Mouse (Mus musculus): ENCODE results near the gene Cnksr3.

DNA sequence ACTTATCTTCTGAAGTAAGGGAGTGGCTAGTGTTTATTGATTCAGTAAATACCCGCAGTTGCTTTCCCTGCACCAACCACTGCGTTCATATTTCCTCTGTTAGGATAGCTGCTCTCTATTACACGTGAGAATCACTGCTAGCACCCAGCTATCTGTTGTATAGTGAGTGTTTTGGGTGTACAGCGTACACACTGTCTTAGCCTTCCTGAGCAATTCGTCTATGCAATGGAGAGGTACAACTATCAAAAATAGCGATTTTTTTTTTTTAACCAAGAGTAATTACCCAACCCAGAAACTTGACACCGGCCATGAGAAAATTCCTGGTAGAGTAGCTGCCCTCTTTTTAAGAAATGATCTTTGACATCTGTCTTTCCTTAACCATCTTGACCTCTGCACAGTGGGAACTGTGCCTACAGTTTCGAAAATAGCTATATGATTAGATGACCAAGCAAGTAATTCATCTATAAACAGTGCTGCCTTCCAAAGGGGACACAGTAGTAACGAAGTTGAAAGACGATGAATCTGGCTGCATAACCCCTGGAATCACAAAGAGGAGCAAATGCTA lies 1.1 kb upstream of the Cnksr3 start:
- TF ChIP-seq TCF12 (IDR thresholded peaks at IDR 0.05; ENCODE audit: low read depth, low read length) (no peak), CTCF (IDR thresholded peaks at IDR 0.05 in 2 of 3, conservative IDR thresholded peaks at IDR 0.05 in 1 of 3; ENCODE audit: control insufficient read depth in 1 of 3, insufficient read depth in 1 of 3, low read depth in 2 of 3, low read length in 3 of 3, poor library complexity in 1 of 3, severe bottlenecking in 1 of 3) (no peak), MAZ (IDR thresholded peaks at IDR 0.05; ENCODE audit: low read depth, low read length) (no peak), USF1 (IDR thresholded peaks at IDR 0.05; ENCODE audit: low read depth, low read length) (no peak), JUND (IDR thresholded peaks at IDR 0.05; ENCODE audit: low read depth, low read length) (no peak), POLR2A (IDR thresholded peaks at IDR 0.05; ENCODE audit: control insufficient read depth in 1 of 2, insufficient read depth in 1 of 2, low read depth in 1 of 2, low read length in 2 of 2, poor library complexity in 1 of 2) (no peak), GABPA (IDR thresholded peaks at IDR 0.05; ENCODE audit: low read depth, low read length) (no peak), MYC (IDR thresholded peaks at IDR 0.05; ENCODE audit: low read depth, low read length) (no peak), EP300 (IDR thresholded peaks at IDR 0.05; ENCODE audit: low read depth in 1 of 2, low read length in 2 of 2) (no peak)

Data from MEL (cell line).